Mouse (Mus musculus) ES-Bruce4 (cell line): ENCODE results near the gene Klhl28.

ENCODE experiments used
- CTCF ChIP-seq: IDR thresholded peaks from one replicate; pipeline ENCODE4 v1.8.1; 2011; ENCODE audit warnings: low read depth, low read length
- EP300 ChIP-seq: IDR thresholded peaks from 2 replicates; pipeline ENCODE4 v1.6.1; 2011; ENCODE audit warnings: low read depth, low read length; ENCODE audit not compliant: insufficient read depth
- POLR2A ChIP-seq: IDR thresholded peaks from one replicate; pipeline ENCODE4 v1.8.1; 2011; ENCODE audit warnings: low read length; ENCODE audit not compliant: insufficient read depth

DNA sequence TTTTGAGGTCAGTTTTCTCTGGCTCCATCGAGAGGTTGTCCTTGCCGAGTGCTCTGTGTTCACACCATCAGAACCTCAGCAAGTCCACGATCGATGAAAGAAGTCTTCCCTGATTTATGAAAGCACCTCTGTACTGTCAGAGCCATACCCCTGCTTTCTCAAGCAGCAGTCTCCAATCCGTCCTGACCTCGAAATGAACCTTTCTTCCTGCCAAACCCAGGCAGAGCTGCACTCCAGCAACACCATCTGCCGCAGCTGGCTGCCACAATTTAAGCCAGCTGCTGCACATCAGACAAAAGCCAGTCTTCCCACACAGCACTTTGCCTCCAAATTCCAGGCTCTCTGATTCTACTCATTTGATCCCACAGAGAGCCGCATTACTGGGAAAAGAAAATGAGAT, 62.8 kb downstream of the Klhl28 start:
- TF ChIP-seq POLR2A (no peak), CTCF (no peak), EP300 (no peak)
